Mouse (Mus musculus) limb, embryonic 13.5 days (tissue): ENCODE measurements at regions not wholly inside any gene's neighbourhood (a gene's known extent, or its start where the extent isn't known, plus 50 kb on each side); places are given as distances from the start of the nearest gene placed in this dataset.

Experiments used
- ATAC-seq: fragments of 200-750 bp; cut with Nextera tagmentation; 2 replicates; pipeline ENCODE4 v1.8.0; 2017; ENCODE audit warnings: low read depth, moderate number of reproducible peaks, moderate TSS enrichment; ENCODE audit not compliant: low FRiP score
- H3K27ac ChIP-seq: fragments of 300-500 bp; sonication (generic); 2 replicates; pipeline ENCODE4 v1.5.1; 2015; ENCODE audit warnings: inconsistent platforms, mild to moderate bottlenecking, moderate library complexity
- H3K27me3 ChIP-seq: fragments of 300-500 bp; sonication (generic); 2 replicates; pipeline ENCODE4 v1.6.1; 2015; ENCODE audit warnings: mild to moderate bottlenecking, inconsistent platforms
- H3K36me3 ChIP-seq: fragments of 300-500 bp; sonication (generic); 2 replicates; pipeline ENCODE4 v1.6.1; 2015; ENCODE audit warnings: inconsistent platforms, mild to moderate bottlenecking, moderate library complexity
- H3K4me1 ChIP-seq: fragments of 300-500 bp; sonication (generic); 2 replicates; pipeline ENCODE4 v1.6.1; 2015; ENCODE audit warnings: inconsistent platforms
- H3K4me2 ChIP-seq: fragments of 300-500 bp; sonication (generic); replicated peaks from 2 replicates; pipeline ENCODE4 v1.6.1; 2015; ENCODE audit warnings: inconsistent platforms, mild to moderate bottlenecking, moderate library complexity
- H3K4me3 ChIP-seq: fragments of 300-500 bp; sonication (generic); 2 replicates; pipeline ENCODE4 v1.5.1; 2015; ENCODE audit warnings: moderate library complexity, mild to moderate bottlenecking, inconsistent platforms
- H3K9ac ChIP-seq: fragments of 300-500 bp; sonication (generic); 2 replicates; pipeline ENCODE4 v1.6.1; 2015; ENCODE audit warnings: mild to moderate bottlenecking, inconsistent platforms
- H3K9me3 ChIP-seq: fragments of 300-500 bp; sonication (generic); 2 replicates; pipeline ENCODE4 v1.6.1; 2016; ENCODE audit warnings: inconsistent platforms
- WGBS: fragments of 180-500 bp; shearing (Covaris S2); methylation state at CpG from one replicate; pipeline ENCODE4 v1.1.7; 2015; 5-methylcytosine and 5-hydroxymethylcytosine counted together

GRCm38 (mm10) chr11:25538641-25539258, 671.8 kb downstream of the 5730522E02Rik start:
- H3K9me3 ChIP-seq = no peaks in the 10 kb centered on the region
- no peak overlapping the region for H3K4me3 ChIP-seq
- H3K36me3 ChIP-seq = no peaks in the 10 kb centered on the region
- no peak overlapping the region for H3K9ac ChIP-seq
- no peaks in the 10 kb centered on the region for H3K4me1 ChIP-seq
- H3K27me3 ChIP-seq = no peaks in the 10 kb centered on the region
- ATAC-seq = no peak
- WGBS = 88% methylated on average over 3 of the region's 3 CpGs
- H3K27ac ChIP-seq = no peak overlapping the region
- H3K4me2 ChIP-seq = no peak overlapping the region

- Histone ChIP-seq H3K9me3 (no peaks in the 10 kb centered on the region), H3K27me3 (no peaks in the 10 kb centered on the region), H3K9ac (no peak overlapping the region), H3K4me1 (peaks cover 11% of the 10 kb centered on the region), H3K36me3 (no peaks in the 10 kb centered on the region), H3K4me2 (no peak overlapping the region), H3K27ac (no peak overlapping the region), H3K4me3 (no peak overlapping the region)
- WGBS = 49% methylated on average over 7 of the region's 7 CpGs
- ATAC-seq = no peak
Observed at GRCm38 (mm10) chr11:25536069-25536468, 674.5 kb downstream of the 5730522E02Rik start.

GRCm38 (mm10) chr11:25533081-25533480, 677.5 kb downstream of the 5730522E02Rik start:
- Histone ChIP-seq H3K4me3 (no peak overlapping the region), H3K4me1 (peaks cover 11% of the 10 kb centered on the region), H3K27ac (no peak overlapping the region), H3K27me3 (no peaks in the 10 kb centered on the region), H3K36me3 (no peaks in the 10 kb centered on the region), H3K9ac (no peak overlapping the region), H3K9me3 (no peaks in the 10 kb centered on the region), H3K4me2 (no peak overlapping the region)
- 1% methylated on average over 2 of the region's 2 CpGs for WGBS
- no peak for ATAC-seq

- no peaks in the 10 kb centered on the region for H3K9me3 ChIP-seq
- 67% methylated on average over 9 of the region's 9 CpGs for WGBS
- H3K27me3 ChIP-seq = no peaks in the 10 kb centered on the region
- peaks cover 11% of the 10 kb centered on the region for H3K4me1 ChIP-seq
- no peak overlapping the region for H3K4me3 ChIP-seq
- no peak overlapping the region for H3K4me2 ChIP-seq
- ATAC-seq = no peak
- no peak overlapping the region for H3K9ac ChIP-seq
- no peak overlapping the region for H3K27ac ChIP-seq
- H3K36me3 ChIP-seq = no peaks in the 10 kb centered on the region
Observed at GRCm38 (mm10) chr11:25531668-25532398, 678.7 kb downstream of the 5730522E02Rik start.

- no peak overlapping the region for H3K9ac ChIP-seq
- H3K4me2 ChIP-seq = no peak overlapping the region
- peaks cover 9% of the 10 kb centered on the region for H3K4me1 ChIP-seq
- no peak overlapping the region for H3K4me3 ChIP-seq
- no peak overlapping the region for H3K27ac ChIP-seq
- no peak; the same call in 1 of the 2 replicates for ATAC-seq
- H3K9me3 ChIP-seq = no peaks in the 10 kb centered on the region
- 62% methylated on average over 5 of the region's 5 CpGs for WGBS
- H3K27me3 ChIP-seq = no peaks in the 10 kb centered on the region
- no peaks in the 10 kb centered on the region for H3K36me3 ChIP-seq
Observed at GRCm38 (mm10) chr11:25528056-25528455, 682.5 kb downstream of the 5730522E02Rik start.

- Histone ChIP-seq H3K27me3 (no peaks in the 10 kb centered on the region), H3K4me2 (no peak overlapping the region), H3K4me3 (no peak overlapping the region), H3K9ac (no peak overlapping the region), H3K4me1 (no peaks in the 10 kb centered on the region), H3K27ac (no peak overlapping the region), H3K36me3 (no peaks in the 10 kb centered on the region), H3K9me3 (no peaks in the 10 kb centered on the region)
- 69% methylated on average over 2 of the region's 2 CpGs for WGBS
- no peak for ATAC-seq
Observed at GRCm38 (mm10) chr11:25518903-25519302, 691.7 kb downstream of the 5730522E02Rik start.

GRCm38 (mm10) chr11:25518131-25518530, 692.4 kb downstream of the 5730522E02Rik start:
- Histone ChIP-seq H3K27ac (no peak overlapping the region), H3K27me3 (no peaks in the 10 kb centered on the region), H3K9ac (no peak overlapping the region), H3K4me2 (no peak overlapping the region), H3K9me3 (no peaks in the 10 kb centered on the region), H3K4me1 (no peaks in the 10 kb centered on the region), H3K4me3 (no peak overlapping the region), H3K36me3 (no peaks in the 10 kb centered on the region)
- 89% methylated on average over 1 of the region's 1 CpGs for WGBS
- ATAC-seq = no peak

- no peak overlapping the region for H3K9ac ChIP-seq
- H3K4me2 ChIP-seq = no peak overlapping the region
- H3K4me3 ChIP-seq = no peak overlapping the region
- 0 out of 2 replicates have a peak, but pooled peaks cover 6% of the 10 kb centered on the region for H3K4me1 ChIP-seq
- H3K27me3 ChIP-seq = no peaks in the 10 kb centered on the region
- no peaks in the 10 kb centered on the region for H3K9me3 ChIP-seq
- no peaks in the 10 kb centered on the region for H3K36me3 ChIP-seq
- WGBS = 55% methylated on average over 3 of the region's 3 CpGs
- no peak overlapping the region for H3K27ac ChIP-seq
- ATAC-seq = no peak; the same call in 1 of the 2 replicates
Observed at GRCm38 (mm10) chr11:25505500-25505899, 705.1 kb downstream of the 5730522E02Rik start.

- Histone ChIP-seq H3K27ac (no peak overlapping the region), H3K36me3 (no peaks in the 10 kb centered on the region), H3K4me3 (no peak overlapping the region), H3K9me3 (no peaks in the 10 kb centered on the region), H3K4me2 (no peak overlapping the region), H3K27me3 (no peaks in the 10 kb centered on the region), H3K4me1 (no peaks in the 10 kb centered on the region), H3K9ac (no peak overlapping the region)
- no peak for ATAC-seq
- 48% methylated on average over 2 of the region's 2 CpGs for WGBS
Observed at GRCm38 (mm10) chr11:25473682-25474365, 736.7 kb downstream of the 5730522E02Rik start.

- H3K27me3 ChIP-seq = no peaks in the 10 kb centered on the region
- H3K9ac ChIP-seq = no peak overlapping the region
- H3K4me2 ChIP-seq = no peak overlapping the region
- H3K27ac ChIP-seq = no peak overlapping the region
- H3K4me1 ChIP-seq = no peaks in the 10 kb centered on the region
- no peaks in the 10 kb centered on the region for H3K36me3 ChIP-seq
- no peaks in the 10 kb centered on the region for H3K9me3 ChIP-seq
- ATAC-seq = no peak
- no peak overlapping the region for H3K4me3 ChIP-seq
- WGBS = 72% methylated on average over 6 of the region's 6 CpGs
Observed at GRCm38 (mm10) chr11:25469819-25470218, 740.7 kb downstream of the 5730522E02Rik start.

GRCm38 (mm10) chr11:25437206-25437605, 773.4 kb downstream of the 5730522E02Rik start:
- 77% methylated on average over 1 of the region's 1 CpGs for whole genome bisulfite sequencing

GRCm38 (mm10) chr11:25435645-25436044, 774.9 kb downstream of the 5730522E02Rik start:
- Histone ChIP-seq H3K9ac (no peak overlapping the region), H3K9me3 (peaks cover 5% of the 10 kb centered on the region; the same call in 1 of the 2 replicates), H3K4me3 (no peak overlapping the region), H3K27ac (no peak overlapping the region), H3K4me1 (no peaks in the 10 kb centered on the region), H3K27me3 (no peaks in the 10 kb centered on the region), H3K36me3 (no peaks in the 10 kb centered on the region), H3K4me2 (no peak overlapping the region)
- ATAC-seq = no peak
- 22% methylated on average over 1 of the region's 1 CpGs for WGBS

More at GRCm38 (mm10) chr11:25437206-25437605, 773.4 kb downstream of the 5730522E02Rik start:
- no peak for ATAC-seq
- no peak overlapping the region for H3K27ac ChIP-seq
- no peak overlapping the region for H3K4me3 ChIP-seq
- peaks cover 5% of the 10 kb centered on the region; the same call in 1 of the 2 replicates for H3K9me3 ChIP-seq
- H3K27me3 ChIP-seq = no peaks in the 10 kb centered on the region
- no peaks in the 10 kb centered on the region for H3K4me1 ChIP-seq
- H3K9ac ChIP-seq = no peak overlapping the region
- no peaks in the 10 kb centered on the region for H3K36me3 ChIP-seq
- H3K4me2 ChIP-seq = no peak overlapping the region
